Mouse (Mus musculus): ENCODE data around the gene Rpl35.
A peak's percentile ranks its signal among the peaks of the same experiment; 100 is the strongest.

Gene Rpl35

GRCm38 (mm10) chr2:38997386-38998374, 7.7 kb downstream of the Rpl35 start, which contains the start of gene Wdr38:
Wdr38 (plus strand) TSS chr2:38997476.
- peak; percentile 99 for DNase-seq

DNA sequence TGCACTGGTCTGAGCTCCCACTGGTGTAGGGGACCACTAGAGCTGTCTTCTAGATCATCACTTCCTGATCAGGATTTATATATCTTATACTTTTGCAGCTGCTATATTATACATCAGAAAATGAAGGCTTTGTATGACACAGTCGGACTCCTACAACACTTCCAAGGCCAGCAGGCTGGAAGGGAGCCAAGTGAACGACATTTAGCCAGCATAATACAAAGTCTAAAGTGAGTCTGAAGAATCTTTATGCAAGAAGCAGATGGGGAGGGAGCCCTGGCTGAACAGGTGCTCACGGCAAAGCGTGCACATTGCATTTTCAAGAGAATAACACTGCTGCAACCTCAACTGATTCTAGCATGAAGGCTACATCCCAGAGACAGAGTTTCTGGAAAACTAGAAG, 13.0 kb downstream of the Rpl35 start:
- DNase-seq, result no peak

DNA sequence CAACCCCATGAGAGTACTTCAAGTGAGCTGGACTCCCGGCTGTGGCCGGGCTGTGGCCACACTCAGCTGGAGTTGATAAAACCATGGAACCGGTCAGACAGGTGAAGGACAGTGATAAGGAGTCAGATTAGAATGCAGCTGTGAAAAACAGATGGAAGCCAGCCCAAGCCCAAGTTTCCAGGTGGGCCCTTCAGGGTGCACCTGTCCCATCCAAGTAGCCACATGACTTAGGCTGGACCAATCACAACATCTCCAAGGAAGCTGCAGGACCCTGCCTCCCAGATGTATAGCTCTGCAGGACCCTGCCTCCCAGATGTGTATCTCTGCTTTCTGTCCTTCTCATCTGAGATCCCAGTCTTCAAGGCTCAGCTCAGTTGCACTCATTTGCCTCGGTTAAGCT, 13.4 kb downstream of the Rpl35 start:
- no peak for DNase-seq

DNA sequence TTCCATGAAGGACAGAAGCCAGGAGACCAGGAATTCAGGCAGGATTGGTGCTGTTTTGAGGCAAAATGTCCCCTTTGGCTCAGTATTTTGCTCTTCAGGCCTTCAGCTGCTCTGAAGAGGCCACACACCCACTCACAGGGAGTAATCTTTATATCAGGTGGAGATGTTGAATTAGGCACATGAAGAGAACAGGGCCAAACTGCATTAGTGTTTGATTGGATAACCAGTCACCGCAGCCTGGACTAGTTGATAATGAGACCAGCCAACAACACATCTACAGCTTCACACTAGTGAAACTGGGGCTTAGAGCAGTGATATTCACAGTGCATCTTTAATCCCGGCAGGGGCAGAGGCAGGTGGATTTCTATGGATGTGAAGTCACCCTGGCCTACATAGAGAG, 16.5 kb downstream of the Rpl35 start:
- no peak for DNase-seq

- DNase-seq, result peak; percentile 89
Observed at GRCm38 (mm10) chr2:38987803-38988510, 17.5 kb downstream of the Rpl35 start.

GRCm38 (mm10) chr2:38987371-38987770, 18.1 kb downstream of the Rpl35 start:
- DNase-seq, result no peak

- peak; percentile 99 for DNase-seq
Observed at GRCm38 (mm10) chr2:38986580-38986979, 18.8 kb downstream of the Rpl35 start.

- DNase-seq, result no peak
Observed at GRCm38 (mm10) chr2:38983456-38983855, 22.0 kb downstream of the Rpl35 start.

DNA sequence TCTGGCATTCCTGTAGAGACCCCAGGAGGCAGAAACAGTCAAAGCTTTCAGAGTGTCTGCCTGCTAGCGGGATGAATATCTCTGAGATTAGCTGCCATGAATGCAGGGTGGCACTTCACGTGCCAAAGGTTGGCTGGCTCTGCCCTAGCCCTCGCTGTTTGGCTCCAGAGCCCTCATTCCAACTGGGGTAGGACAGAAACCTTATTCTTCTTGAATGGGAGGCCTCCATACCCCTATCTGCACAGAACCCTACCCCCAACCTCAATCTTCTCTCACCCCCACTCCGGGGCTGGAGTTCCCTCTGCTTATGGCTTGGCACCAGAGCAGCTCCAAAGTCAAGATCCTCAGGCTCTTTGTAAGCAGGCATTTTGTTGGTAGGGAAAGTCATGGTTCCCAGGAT, 27.6 kb downstream of the Rpl35 start:
- no peak for DNase-seq

DNA sequence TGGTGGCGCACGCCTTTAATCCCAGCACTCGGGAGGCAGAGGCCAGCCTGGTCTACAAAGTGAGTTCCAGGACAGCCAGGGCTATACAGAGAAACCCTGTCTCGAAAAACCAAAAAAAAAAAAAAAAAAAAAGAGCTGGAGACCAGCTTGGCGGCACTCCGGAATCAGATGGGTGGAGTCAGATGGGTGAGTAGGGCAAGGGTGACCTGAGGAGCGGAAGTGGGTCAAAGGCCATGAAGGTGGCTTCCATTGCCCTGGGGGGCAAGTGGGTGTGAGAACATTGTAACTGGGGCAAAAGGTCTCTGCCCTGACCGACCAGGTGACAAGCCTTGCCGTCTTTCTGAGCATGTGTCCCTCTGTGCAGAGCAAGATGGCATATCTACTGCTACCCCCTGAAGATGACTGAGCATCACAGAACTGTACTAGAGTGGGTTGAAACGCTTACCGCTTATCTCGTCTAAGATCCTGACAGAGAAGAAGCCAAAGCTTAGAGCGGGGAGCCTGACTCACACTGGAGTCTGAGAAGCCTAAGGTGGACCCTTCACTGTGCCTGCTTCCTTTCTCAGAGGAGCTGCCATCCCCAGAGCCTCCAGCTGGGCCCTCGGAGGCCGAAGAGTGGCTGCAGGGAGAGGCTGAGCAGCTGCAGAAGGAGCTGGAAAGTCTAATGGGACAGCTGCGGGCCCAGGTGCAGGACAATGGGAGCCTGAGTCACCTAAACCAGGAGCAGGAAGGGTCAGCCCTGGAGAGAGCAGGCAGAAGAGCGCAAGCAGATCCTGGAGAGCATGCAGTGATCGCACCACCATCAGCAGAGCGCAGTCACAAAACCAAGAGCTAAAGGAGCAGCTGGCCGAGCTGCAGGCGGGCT, 29.3 kb downstream of the Rpl35 start:
- DNase-seq, result no peak

GRCm38 (mm10) chr2:38975181-38975580, 30.2 kb downstream of the Rpl35 start:
- DNase-seq, result no peak

- no peak for DNase-seq
Observed at GRCm38 (mm10) chr2:38974171-38974570, 31.3 kb downstream of the Rpl35 start.

DNA sequence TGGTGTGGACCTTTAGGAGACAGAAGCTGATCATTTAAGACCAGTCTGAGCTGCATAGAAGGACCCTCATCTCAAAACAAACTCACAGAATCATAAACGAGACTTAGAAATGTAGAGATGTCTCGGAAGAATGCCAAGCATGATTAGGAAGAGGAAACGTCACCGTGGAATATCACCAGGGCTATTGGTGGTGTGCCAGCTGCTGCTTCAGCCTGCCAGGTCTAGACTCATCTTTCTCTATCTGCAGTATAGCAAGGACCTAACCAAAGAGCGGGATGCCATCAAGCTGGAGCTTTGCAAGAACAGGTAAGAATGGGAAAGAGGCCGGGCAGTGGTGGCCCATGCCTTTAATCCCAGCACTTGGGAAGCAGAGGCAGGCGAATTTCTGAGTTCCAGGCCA, 31.7 kb downstream of the Rpl35 start:
- no peak for DNase-seq

GRCm38 (mm10) chr2:38973223-38973622, 32.2 kb downstream of the Rpl35 start:
- no peak for DNase-seq

DNA sequence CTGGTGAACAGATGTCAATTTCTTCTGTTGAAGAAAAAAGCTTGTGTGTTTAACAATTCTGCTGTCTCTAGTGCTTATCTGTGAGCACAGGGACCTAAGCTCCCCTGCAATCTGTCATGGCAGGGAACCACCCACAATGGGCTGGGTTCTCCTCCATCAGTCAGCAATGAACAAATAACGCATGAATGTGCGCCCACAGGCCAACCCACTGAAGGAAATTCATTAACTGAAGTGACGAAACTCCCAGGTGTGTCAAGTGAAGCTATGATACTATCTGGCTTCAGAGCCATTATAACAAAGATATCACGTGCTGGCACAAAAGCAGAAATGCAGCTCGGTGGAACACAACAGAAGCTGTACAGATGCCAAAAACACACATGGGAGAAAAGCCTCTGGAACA, 35.4 kb downstream of the Rpl35 start:
- no peak for DNase-seq

GRCm38 (mm10) chr2:38969650-38970049, 35.8 kb downstream of the Rpl35 start:
- DNase-seq, result no peak

GRCm38 (mm10) chr2:38964198-38964597, 41.2 kb downstream of the Rpl35 start:
- no peak for DNase-seq

DNA sequence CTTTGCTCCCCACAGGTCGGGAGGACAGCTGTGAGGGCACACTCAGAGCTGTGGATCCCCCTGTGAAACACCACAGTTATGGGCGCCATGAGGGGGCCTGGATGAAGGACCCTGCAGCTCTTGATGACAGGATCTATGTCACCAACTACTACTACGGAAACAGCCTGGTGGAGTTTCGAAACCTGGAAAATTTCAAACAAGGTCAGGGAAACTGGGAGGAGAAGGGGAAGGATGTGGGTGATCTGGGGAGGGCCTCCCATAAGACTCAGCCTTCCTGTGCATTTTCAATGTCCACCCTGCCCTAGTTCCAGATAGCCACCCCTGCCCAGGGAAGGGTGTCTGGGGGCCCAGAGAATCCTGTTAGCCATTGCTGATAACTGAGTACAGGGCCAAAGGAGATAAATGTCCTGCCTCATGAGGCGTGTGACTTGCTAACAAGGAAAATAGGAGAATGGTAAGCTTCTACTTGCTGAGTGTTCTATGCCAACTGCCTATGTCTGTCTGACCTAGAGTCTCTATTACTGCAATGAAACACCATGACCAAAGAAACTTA, 47.7 kb downstream of the Rpl35 start:
- DNase-seq, result no peak

DNA sequence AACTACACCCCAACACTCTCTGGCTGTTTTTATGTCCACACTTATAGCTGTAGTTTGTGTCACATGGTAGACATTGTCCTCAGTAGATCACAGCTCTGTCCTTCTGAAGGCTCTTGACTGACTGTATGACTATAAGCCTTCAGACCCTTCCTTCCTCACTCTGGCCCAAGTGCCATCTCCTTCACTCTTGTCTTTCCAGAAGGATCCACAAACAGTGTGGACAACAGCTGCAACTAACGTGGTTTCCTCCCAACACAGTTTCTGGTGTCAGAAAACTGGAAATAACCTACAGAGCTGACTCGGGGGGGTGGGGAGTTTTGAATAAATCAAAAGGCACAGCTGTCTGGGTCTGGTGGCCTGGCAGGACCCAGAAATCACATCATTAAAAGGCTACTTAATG, 49.4 kb downstream of the Rpl35 start:
- DNase-seq, result no peak

DNA sequence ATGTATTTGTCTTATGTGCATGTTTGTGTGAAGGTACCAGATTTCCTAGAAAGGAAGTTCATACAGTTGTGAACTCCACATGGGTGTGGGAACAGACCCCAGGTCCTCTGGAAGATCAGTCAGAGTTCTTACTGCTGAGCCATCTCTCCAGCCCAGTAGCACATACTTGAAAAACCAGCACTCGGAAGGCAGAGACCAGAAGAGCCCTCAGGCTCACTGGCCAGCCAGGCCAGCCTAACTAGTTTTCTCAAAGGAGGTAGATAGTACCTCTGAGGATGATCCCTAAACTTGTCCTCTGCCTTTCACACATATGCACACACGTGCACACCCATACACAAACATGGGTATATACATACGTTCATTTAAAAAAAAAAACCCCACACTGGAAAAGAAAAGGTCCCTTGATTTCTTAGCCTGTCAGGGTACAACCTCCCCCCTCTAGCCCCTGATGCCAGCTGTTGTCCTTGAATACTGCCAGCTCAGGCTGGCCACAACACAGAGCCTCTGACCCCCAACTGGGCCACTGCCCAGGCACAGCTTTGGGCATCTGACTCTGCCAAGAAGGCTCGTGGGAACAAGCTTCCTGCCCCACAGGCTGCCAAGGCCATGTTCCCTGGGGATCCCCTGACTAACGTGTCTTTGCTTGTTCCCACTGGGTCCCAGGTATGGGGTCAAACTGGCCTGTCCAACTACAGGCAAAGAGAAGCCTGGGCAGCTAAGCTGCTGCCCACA, 52.1 kb downstream of the Rpl35 start:
- peak; percentile 98 for DNase-seq
